Mouse (Mus musculus): Measurements from ENCODE around the gene Ptprj. TPM values are rescaled to one million over a fixed set of nuclear protein-coding genes. Genes with fewer than 3 reads are reported as not detected.

The Ptprj gene
- polyA plus RNA-seq, 1 experiment from 2014 or later: 7.2 TPM

GRCm38 (mm10) chr2:90476792-90477191, 103.7 kb downstream of the Ptprj start:
- ATAC-seq (replicated peaks; ENCODE audit: low FRiP score, low read depth): no peak
- peaks cover 10% of the 10 kb centered on the region; the same call in 1 of the 2 replicates for H3K4me1 ChIP-seq (replicated peaks; ENCODE audit: insufficient read depth, low read length)
- no peaks in the 10 kb centered on the region for H3K9me3 ChIP-seq (replicated peaks; ENCODE audit: low read length)
- DNase-seq (ENCODE audit: low spot score): no peak
- no peak for TF ChIP-seq CTCF (IDR thresholded peaks at IDR 0.05; ENCODE audit: low read depth)
- no peaks in the 10 kb centered on the region for H3K36me3 ChIP-seq (ENCODE audit: insufficient read depth, low read length)
- no peak overlapping the region for H3K27ac ChIP-seq
- no peak overlapping the region for H3K9ac ChIP-seq (ENCODE audit: low read depth, low read length)
- no peaks in the 10 kb centered on the region for H3K27me3 ChIP-seq (ENCODE audit: insufficient read depth, low read length)
- 73% methylated on average over 4 of the region's 5 CpGs for WGBS
- H3K4me2 ChIP-seq (ENCODE audit: low read length): no peak overlapping the region
- H3K4me3 ChIP-seq (replicated peaks; ENCODE audit: low read depth, low read length): no peak overlapping the region

- ATAC-seq (replicated peaks; ENCODE audit: low FRiP score, low read depth) (no peak), DNase-seq (ENCODE audit: low spot score) (no peak)
- Histone ChIP-seq H3K4me3 (replicated peaks; ENCODE audit: low read depth, low read length) (no peak overlapping the region), H3K27ac (no peak overlapping the region), H3K27me3 (ENCODE audit: insufficient read depth, low read length) (no peaks in the 10 kb centered on the region), H3K4me2 (ENCODE audit: low read length) (no peak overlapping the region), H3K36me3 (ENCODE audit: insufficient read depth, low read length) (no peaks in the 10 kb centered on the region), H3K4me1 (replicated peaks; ENCODE audit: insufficient read depth, low read length) (peaks cover 10% of the 10 kb centered on the region; the same call in 1 of the 2 replicates), H3K9ac (ENCODE audit: low read depth, low read length) (no peak overlapping the region), H3K9me3 (replicated peaks; ENCODE audit: low read length) (no peaks in the 10 kb centered on the region)
- no peak for TF ChIP-seq CTCF (IDR thresholded peaks at IDR 0.05; ENCODE audit: low read depth)
- WGBS: 87% methylated on average over 11 of the region's 11 CpGs
Observed at GRCm38 (mm10) chr2:90476319-90476718, 104.1 kb downstream of the Ptprj start.

DNA sequence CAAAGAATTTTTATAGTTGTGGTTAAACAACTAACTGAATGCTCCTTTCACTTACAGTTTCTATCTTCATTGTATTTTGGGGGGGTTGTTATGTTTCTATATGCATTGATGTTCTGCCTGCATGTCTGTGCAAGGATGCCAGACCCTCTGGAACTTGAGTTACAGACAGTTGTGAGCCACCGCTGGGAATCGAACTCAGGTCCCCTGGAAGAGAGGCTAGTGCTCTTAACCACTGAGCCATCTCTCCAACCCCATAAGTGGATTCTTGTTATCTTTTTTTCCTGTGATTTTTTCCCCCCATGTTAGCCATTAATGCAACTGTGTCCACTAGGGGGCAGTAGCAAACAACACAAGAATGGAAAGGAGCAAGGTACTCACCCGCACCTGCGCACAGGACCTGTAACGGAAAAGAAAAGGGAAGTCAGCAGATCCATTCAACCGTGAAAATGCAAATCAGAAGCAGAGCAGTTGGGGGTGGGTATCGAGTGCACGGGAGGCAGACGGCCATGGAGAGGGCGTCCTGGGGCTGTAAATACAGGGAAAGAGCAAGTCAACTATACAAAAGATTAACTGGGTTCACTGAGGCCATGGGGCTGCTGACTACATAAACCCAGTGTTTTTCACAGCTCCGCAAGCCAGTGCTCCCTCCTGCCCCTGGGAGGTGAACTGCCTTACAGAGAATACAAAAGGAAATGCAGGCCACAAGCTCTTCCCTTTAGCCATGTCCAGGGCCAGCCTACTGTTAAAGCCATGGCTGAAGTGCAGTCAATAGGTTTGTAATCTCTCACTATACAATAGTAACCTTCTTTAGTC, 105.6 kb downstream of the Ptprj start:
- peak; percentile 95 for ATAC-seq (replicated peaks; ENCODE audit: low FRiP score, low read depth)
- H3K27ac ChIP-seq: peak overlapping the region; percentile 80
- no peaks in the 10 kb centered on the region for H3K9me3 ChIP-seq (replicated peaks; ENCODE audit: low read length)
- TF ChIP-seq CTCF (IDR thresholded peaks at IDR 0.05; ENCODE audit: low read depth): peak; percentile 94
- peak; percentile 95 for DNase-seq (ENCODE audit: low spot score)
- H3K4me1 ChIP-seq (replicated peaks; ENCODE audit: insufficient read depth, low read length): peaks cover 5% of the 10 kb centered on the region; the same call in 1 of the 2 replicates
- H3K9ac ChIP-seq (ENCODE audit: low read depth, low read length): no peak overlapping the region
- H3K27me3 ChIP-seq (ENCODE audit: insufficient read depth, low read length): no peaks in the 10 kb centered on the region
- no peak overlapping the region for H3K4me3 ChIP-seq (replicated peaks; ENCODE audit: low read depth, low read length)
- H3K36me3 ChIP-seq (ENCODE audit: insufficient read depth, low read length): no peaks in the 10 kb centered on the region
- 3% methylated on average over 11 of the region's 11 CpGs for WGBS
- H3K4me2 ChIP-seq (ENCODE audit: low read length): peak overlapping the region; percentile 46

DNA sequence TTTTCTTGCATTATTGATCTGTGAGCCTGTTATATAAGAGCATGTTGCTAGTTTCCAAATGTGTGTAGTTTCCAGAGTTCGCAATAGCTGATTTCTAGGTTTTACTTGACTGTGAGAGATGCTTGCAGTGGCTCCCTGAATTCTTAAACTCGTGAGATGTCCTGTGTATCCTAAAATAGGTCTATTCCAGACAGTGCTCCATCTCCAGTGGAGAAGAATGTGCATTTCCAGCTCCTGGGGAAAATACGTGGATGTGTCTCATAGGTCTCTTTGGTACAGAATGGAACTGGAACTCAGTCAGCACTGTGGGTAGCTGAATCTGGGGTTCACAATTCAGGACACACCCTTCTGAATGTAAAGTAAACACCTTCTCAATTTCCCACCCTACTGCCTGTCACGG, 107.7 kb downstream of the Ptprj start:
- H3K9me3 ChIP-seq (replicated peaks; ENCODE audit: low read length): no peaks in the 10 kb centered on the region
- H3K9ac ChIP-seq (ENCODE audit: low read depth, low read length): no peak overlapping the region
- H3K36me3 ChIP-seq (ENCODE audit: insufficient read depth, low read length): peaks cover 4% of the 10 kb centered on the region; the same call in 1 of the 2 replicates
- no peak overlapping the region for H3K4me3 ChIP-seq (replicated peaks; ENCODE audit: low read depth, low read length)
- H3K4me2 ChIP-seq (ENCODE audit: low read length): no peak overlapping the region
- ATAC-seq (replicated peaks; ENCODE audit: low FRiP score, low read depth): no peak
- DNase-seq (ENCODE audit: low spot score): no peak
- TF ChIP-seq CTCF (IDR thresholded peaks at IDR 0.05; ENCODE audit: low read depth): no peak
- no peak overlapping the region for H3K27ac ChIP-seq
- peaks cover 5% of the 10 kb centered on the region; the same call in 1 of the 2 replicates for H3K4me1 ChIP-seq (replicated peaks; ENCODE audit: insufficient read depth, low read length)
- 74% methylated on average over 4 of the region's 4 CpGs for WGBS
- H3K27me3 ChIP-seq (ENCODE audit: insufficient read depth, low read length): no peaks in the 10 kb centered on the region

- no peak overlapping the region for H3K27ac ChIP-seq
- no peak for TF ChIP-seq CTCF (IDR thresholded peaks at IDR 0.05; ENCODE audit: low read depth)
- no peak overlapping the region for H3K4me2 ChIP-seq (ENCODE audit: low read length)
- WGBS: 30% methylated on average over 6 of the region's 6 CpGs
- no peak overlapping the region for H3K9ac ChIP-seq (ENCODE audit: low read depth, low read length)
- H3K4me1 ChIP-seq (replicated peaks; ENCODE audit: insufficient read depth, low read length): no peaks in the 10 kb centered on the region
- H3K36me3 ChIP-seq (ENCODE audit: insufficient read depth, low read length): peaks cover 4% of the 10 kb centered on the region; the same call in 1 of the 2 replicates
- no peaks in the 10 kb centered on the region for H3K9me3 ChIP-seq (replicated peaks; ENCODE audit: low read length)
- no peak overlapping the region for H3K4me3 ChIP-seq (replicated peaks; ENCODE audit: low read depth, low read length)
- DNase-seq (ENCODE audit: low spot score) (peak; percentile 31), ATAC-seq (replicated peaks; ENCODE audit: low FRiP score, low read depth) (no peak)
- no peaks in the 10 kb centered on the region for H3K27me3 ChIP-seq (ENCODE audit: insufficient read depth, low read length)
Observed at GRCm38 (mm10) chr2:90470122-90470521, 110.3 kb downstream of the Ptprj start.

- ATAC-seq (replicated peaks; ENCODE audit: low FRiP score, low read depth) (no peak), DNase-seq (ENCODE audit: low spot score) (no peak)
- H3K27ac ChIP-seq: no peak overlapping the region
- H3K27me3 ChIP-seq (ENCODE audit: insufficient read depth, low read length): no peaks in the 10 kb centered on the region
- no peak overlapping the region for H3K4me2 ChIP-seq (ENCODE audit: low read length)
- H3K9ac ChIP-seq (ENCODE audit: low read depth, low read length): no peak overlapping the region
- H3K36me3 ChIP-seq (ENCODE audit: insufficient read depth, low read length): peaks cover 4% of the 10 kb centered on the region; the same call in 1 of the 2 replicates
- no peak overlapping the region for H3K4me3 ChIP-seq (replicated peaks; ENCODE audit: low read depth, low read length)
- WGBS: 67% methylated on average over 7 of the region's 7 CpGs
- no peaks in the 10 kb centered on the region for H3K9me3 ChIP-seq (replicated peaks; ENCODE audit: low read length)
- no peaks in the 10 kb centered on the region for H3K4me1 ChIP-seq (replicated peaks; ENCODE audit: insufficient read depth, low read length)
- no peak for TF ChIP-seq CTCF (IDR thresholded peaks at IDR 0.05; ENCODE audit: low read depth)
Observed at GRCm38 (mm10) chr2:90466480-90466879, 114.0 kb downstream of the Ptprj start.
